Mouse (Mus musculus) thymus, adult 2 months (tissue): Measurements from ENCODE around the gene Gm5678. TPM values are rescaled to one million over a fixed set of nuclear protein-coding genes. Genes with fewer than 3 reads are reported as not detected.

Source experiments
- DNase-seq: peaks from one replicate; pipeline ENCODE4 v3.0.0; 2021
- H3K27ac ChIP-seq: fragments of 200-500 bp; 2 replicates; pipeline ENCODE4 v1.5.1; 2012; ENCODE audit warnings: low read length, control low read depth; ENCODE audit not compliant: control insufficient read depth, insufficient read depth
- H3K27me3 ChIP-seq: fragments of 200-500 bp; 2 replicates; pipeline ENCODE4 v1.6.1; 2012; ENCODE audit warnings: mild to moderate bottlenecking, low read length, moderate library complexity, mixed read lengths; ENCODE audit not compliant: control insufficient read depth, insufficient read depth
- H3K36me3 ChIP-seq: fragments of 200-500 bp; 2 replicates; pipeline ENCODE4 v1.6.1; 2012; ENCODE audit warnings: mild to moderate bottlenecking, low read length, moderate library complexity; ENCODE audit not compliant: control insufficient read depth, insufficient read depth
- H3K4me1 ChIP-seq: fragments of 200-500 bp; replicated peaks from 2 replicates; pipeline ENCODE4 v1.6.1; 2012; ENCODE audit warnings: low read length; ENCODE audit not compliant: control insufficient read depth, insufficient read depth
- H3K4me3 ChIP-seq: fragments of 200-500 bp; 2 replicates; pipeline ENCODE4 v1.5.1; 2012; ENCODE audit warnings: mild to moderate bottlenecking, low read length, control low read depth, moderate library complexity; ENCODE audit not compliant: control insufficient read depth, insufficient read depth
- CTCF ChIP-seq: fragments of 200-500 bp; IDR thresholded peaks from 2 replicates; pipeline ENCODE4 v1.5.1; 2012; ENCODE audit warnings: mild to moderate bottlenecking, control low read depth, low read length, moderate library complexity, borderline replicate concordance; ENCODE audit not compliant: control insufficient read depth, poor library complexity, insufficient read depth; ENCODE audit errors: extremely low read depth
- POLR2A ChIP-seq: fragments of 200-500 bp; IDR thresholded peaks from 2 replicates; pipeline ENCODE4 v1.6.1; 2012; ENCODE audit warnings: mild to moderate bottlenecking, low read length, control low read depth, moderate library complexity; ENCODE audit not compliant: control insufficient read depth, poor library complexity, insufficient read depth; ENCODE audit errors: extremely low read depth
- WGBS: fragments of 180-500 bp; shearing (Covaris S2); methylation state at CpG from one replicate; pipeline ENCODE4 v1.1.7; 2018; 5-methylcytosine and 5-hydroxymethylcytosine counted together
- polyA plus RNA-seq: library from polyadenylated mRNA; depleted of rRNA; stranded (reverse); fragments of >200 nt; gene quantifications from 2 replicates; pipeline ENCODE4 v1.2.3, GENCODE M21; 2012; rRNA removed

The Gm5678 gene
- polyA plus RNA-seq = 0.14 TPM in 1 of 2 replicates, not detected in the other

- H3K27ac ChIP-seq = no peak within 1 kb of the TSS
- no peaks in the 10 kb centered on the region for H3K36me3 ChIP-seq
- WGBS = 92% methylated on average over 23 of the region's 23 CpGs
- no peak for DNase-seq
- H3K4me1 ChIP-seq = no peaks in the 10 kb centered on the region
- H3K4me3 ChIP-seq = no peak within 1 kb of the TSS
- TF ChIP-seq CTCF = no peak
- TF ChIP-seq POLR2A = no peak
- H3K27me3 ChIP-seq = no peaks in the 10 kb centered on the region
Measured at GRCm38 (mm10) chr16:93627761-93628400, at the start of gene Gm5678. Gene Gm5678, plus strand, starts transcription at chr16:93628097.

DNA sequence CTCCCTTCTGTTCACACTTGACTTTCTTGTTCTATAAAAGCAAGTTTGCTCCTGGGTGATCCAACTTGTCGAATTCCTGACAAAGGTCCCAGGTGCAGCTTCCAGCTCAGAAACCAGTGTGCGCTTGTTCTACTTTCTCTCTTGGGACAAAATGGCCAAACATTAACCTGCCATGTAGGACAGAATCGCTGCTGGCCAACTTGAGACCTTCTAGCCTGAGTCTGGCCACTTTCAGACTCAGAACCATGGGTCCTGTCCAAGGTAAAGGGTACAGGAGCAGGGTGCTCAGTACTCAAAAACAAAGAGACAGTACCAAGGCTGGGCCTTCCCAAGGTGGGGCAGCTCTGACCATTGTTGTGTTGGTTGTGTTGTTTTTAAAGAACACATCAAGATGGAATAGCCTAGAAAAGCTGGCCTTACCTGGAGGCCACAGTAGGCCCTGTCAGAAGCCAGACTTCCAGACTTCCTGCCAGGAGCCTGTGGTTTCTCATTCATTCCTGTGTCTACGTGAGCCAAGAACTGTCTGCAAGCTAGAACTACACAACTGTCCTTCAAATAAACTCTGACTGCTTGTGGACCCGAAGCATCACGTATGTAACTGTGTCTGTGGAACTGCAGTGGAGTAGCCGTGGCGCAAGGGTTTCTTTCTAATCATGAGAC, 49.4 kb upstream of the Gm5678 start:
- Histone ChIP-seq H3K27ac (no peak overlapping the region), H3K4me3 (no peak overlapping the region), H3K27me3 (no peaks in the 10 kb centered on the region), H3K4me1 (peaks cover 27% of the 10 kb centered on the region), H3K36me3 (no peaks in the 10 kb centered on the region)
- TF ChIP-seq CTCF (no peak), POLR2A (no peak)
- WGBS = 92% methylated on average over 8 of the region's 8 CpGs
- DNase-seq = no peak

DNA sequence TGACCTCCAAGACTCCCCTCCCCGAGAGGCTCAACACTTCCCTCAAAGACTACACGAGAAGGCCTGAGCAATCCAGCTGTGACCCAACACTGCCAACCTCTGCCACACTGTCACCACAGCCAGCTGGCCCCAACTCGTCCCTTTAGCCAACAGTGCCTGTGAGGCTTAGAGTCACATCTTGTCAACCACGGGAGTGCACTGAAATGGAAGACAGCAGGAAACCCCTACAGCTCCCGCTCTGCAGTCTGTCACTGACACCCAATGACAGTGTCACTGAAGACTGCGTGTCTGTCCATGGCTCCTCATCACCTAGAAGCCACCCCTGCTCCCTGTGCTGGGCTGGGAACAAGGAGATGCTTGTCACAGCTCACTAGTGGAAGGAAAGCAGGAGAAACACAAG, 46.8 kb upstream of the Gm5678 start:
- Histone ChIP-seq H3K4me1 (peaks cover 21% of the 10 kb centered on the region), H3K27ac (no peak overlapping the region), H3K4me3 (no peak overlapping the region), H3K36me3 (no peaks in the 10 kb centered on the region), H3K27me3 (no peaks in the 10 kb centered on the region)
- TF ChIP-seq CTCF (no peak), POLR2A (no peak)
- DNase-seq = no peak
- WGBS = 64% methylated on average over 6 of the region's 6 CpGs

DNA sequence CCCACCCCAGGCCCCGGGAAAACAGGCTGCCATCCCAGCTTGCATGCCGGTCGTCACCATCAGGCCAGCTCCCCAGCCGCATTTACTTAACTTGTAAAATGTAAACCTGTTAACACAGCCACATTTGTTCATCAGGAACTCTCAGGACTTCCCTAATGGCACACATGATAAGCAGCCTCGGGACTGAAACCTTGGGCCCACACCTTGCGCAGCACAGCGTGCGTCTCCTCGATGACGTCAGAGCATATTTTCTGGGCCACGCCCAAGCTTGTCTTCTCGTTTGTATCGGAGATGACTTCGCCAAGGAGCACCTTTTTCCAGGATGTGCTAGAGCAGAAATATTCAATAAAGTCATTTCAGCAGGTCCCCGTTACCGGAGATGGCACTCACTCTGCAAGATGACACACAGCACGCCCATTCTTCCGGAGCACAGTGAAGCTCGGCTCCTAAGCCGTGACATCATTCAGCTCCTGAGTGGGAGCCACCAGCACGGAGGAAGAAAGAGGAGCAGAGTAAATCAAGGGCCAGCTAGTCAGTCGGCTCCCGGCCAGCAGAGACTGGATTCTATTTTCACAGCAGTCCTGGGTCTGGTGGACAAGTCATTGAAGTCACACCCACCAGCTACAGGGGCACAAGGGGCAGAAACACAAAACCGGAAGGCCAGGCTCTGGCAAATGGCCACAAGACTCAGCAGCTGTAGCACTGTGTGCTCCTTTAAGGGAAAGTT, 42.8 kb upstream of the Gm5678 start:
- no peaks in the 10 kb centered on the region for H3K36me3 ChIP-seq
- TF ChIP-seq POLR2A = no peak
- TF ChIP-seq CTCF = no peak
- H3K27ac ChIP-seq = peak overlapping the region; percentile 88
- WGBS = 54% methylated on average over 24 of the region's 24 CpGs
- peaks cover 25% of the 10 kb centered on the region for H3K4me1 ChIP-seq
- no peak for DNase-seq
- H3K27me3 ChIP-seq = no peaks in the 10 kb centered on the region
- H3K4me3 ChIP-seq = peak overlapping the region; percentile 59

DNA sequence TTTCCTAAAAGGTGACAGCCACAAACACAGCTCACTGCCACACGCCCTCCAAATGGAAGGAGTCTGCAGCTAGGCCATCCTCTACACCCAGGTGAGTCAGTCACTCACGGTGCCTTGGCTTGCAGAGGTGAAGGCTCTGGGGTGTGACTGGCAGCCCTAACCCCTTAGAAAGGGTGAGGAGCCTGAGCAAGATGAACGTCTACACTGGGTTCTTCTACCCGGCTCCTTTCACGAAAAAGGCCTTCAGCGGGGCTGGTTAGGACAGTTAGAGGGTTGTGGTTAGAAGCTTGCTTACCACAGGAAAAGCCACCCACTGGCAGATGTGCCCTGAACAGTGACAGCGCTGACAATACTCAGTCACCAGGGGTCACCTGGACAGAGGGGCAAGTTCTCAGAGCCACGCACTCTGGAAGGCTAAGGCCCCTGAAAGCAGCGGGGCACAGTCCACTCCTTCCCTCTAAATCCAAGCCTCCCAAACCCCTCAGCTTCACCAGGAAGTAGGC, 42.1 kb upstream of the Gm5678 start:
- peak; percentile 43 for DNase-seq
- peak overlapping the region; percentile 88 for H3K27ac ChIP-seq
- TF ChIP-seq POLR2A = peak; percentile 14; the same call in 1 of the 2 replicates
- TF ChIP-seq CTCF = no peak
- peaks cover 25% of the 10 kb centered on the region for H3K4me1 ChIP-seq
- H3K36me3 ChIP-seq = no peaks in the 10 kb centered on the region
- no peaks in the 10 kb centered on the region for H3K27me3 ChIP-seq
- H3K4me3 ChIP-seq = peak overlapping the region; percentile 59
- WGBS = 12% methylated on average over 9 of the region's 9 CpGs

DNA sequence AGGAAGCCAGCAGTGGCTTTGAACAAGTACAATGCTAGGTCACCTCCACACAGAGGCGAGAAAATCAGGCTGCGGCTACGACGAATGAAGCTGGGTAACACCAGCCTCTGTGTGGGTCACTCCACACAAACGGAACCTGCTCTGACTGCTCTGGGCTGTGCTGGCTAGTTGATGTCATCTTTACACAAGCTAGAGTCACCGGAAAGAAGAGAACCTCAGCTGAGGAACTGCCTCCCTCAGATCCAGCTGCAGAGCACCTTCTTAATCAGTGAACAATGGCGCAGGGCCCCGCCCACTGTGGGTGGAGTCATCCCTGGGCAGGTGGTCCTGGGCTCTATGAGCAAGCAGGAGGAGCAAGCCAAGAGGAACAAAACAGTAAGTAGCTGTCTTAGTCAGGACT, 41.5 kb upstream of the Gm5678 start:
- peak overlapping the region; percentile 59 for H3K4me3 ChIP-seq
- peaks cover 25% of the 10 kb centered on the region for H3K4me1 ChIP-seq
- H3K36me3 ChIP-seq = no peaks in the 10 kb centered on the region
- H3K27ac ChIP-seq = peak overlapping the region; percentile 88
- TF ChIP-seq POLR2A (peak; percentile 25; the same call in 1 of the 2 replicates), CTCF (no peak)
- 8% methylated on average over 8 of the region's 8 CpGs for WGBS
- H3K27me3 ChIP-seq = no peaks in the 10 kb centered on the region
- DNase-seq = peak; percentile 79
